Mouse (Mus musculus) neural tube, embryonic 14.5 days (tissue): ENCODE measurements around the gene Gm28042. TPM values are rescaled to one million over a fixed set of nuclear protein-coding genes. Genes with fewer than 3 reads are reported as not detected.

Source experiments
- ATAC-seq: fragments of 200-750 bp; cut with Nextera tagmentation; 2 replicates; pipeline ENCODE4 v1.8.0; 2017; ENCODE audit warnings: low read depth, mild to moderate bottlenecking, moderate TSS enrichment, moderate library complexity
- H3K27ac ChIP-seq: fragments of 300-500 bp; sonication (generic); 2 replicates; pipeline ENCODE4 v1.5.1; 2014; ENCODE audit warnings: low read depth, mild to moderate bottlenecking, control low read depth, low read length, moderate library complexity, mixed read lengths
- H3K27me3 ChIP-seq: fragments of 300-500 bp; sonication (generic); 2 replicates; pipeline ENCODE4 v1.6.1; 2014; ENCODE audit warnings: low read length; ENCODE audit not compliant: control insufficient read depth, insufficient read depth
- H3K36me3 ChIP-seq: fragments of 300-500 bp; sonication (generic); 2 replicates; pipeline ENCODE4 v1.6.1; 2014; ENCODE audit warnings: low read length, mixed read lengths; ENCODE audit not compliant: control insufficient read depth, insufficient read depth
- H3K4me1 ChIP-seq: fragments of 300-500 bp; sonication (generic); 2 replicates; pipeline ENCODE4 v1.6.1; 2014; ENCODE audit warnings: low read length; ENCODE audit not compliant: control insufficient read depth, insufficient read depth
- H3K4me2 ChIP-seq: fragments of 300-500 bp; sonication (generic); 2 replicates; pipeline ENCODE4 v1.6.1; 2014; ENCODE audit warnings: mild to moderate bottlenecking, low read depth, low read length, control low read depth
- H3K4me3 ChIP-seq: fragments of 300-500 bp; sonication (generic); 2 replicates; pipeline ENCODE4 v1.5.1; 2014; ENCODE audit warnings: low read depth, low read length, control low read depth, mixed read lengths
- H3K9ac ChIP-seq: fragments of 300-500 bp; sonication (generic); replicated peaks from 2 replicates; pipeline ENCODE4 v1.6.1; 2014; ENCODE audit warnings: low read depth, mild to moderate bottlenecking, control low read depth, low read length, mixed read lengths
- H3K9me3 ChIP-seq: fragments of 300-500 bp; sonication (generic); 2 replicates; pipeline ENCODE4 v1.6.1; 2016; ENCODE audit warnings: low read length; ENCODE audit not compliant: control insufficient read depth
- WGBS: fragments of 180-500 bp; shearing (Covaris S2); extraction: QIAGEN DNeasy Blood & Tissue Kit; methylation state at CpG from one replicate; pipeline ENCODE4 v1.1.7; 2014; 5-methylcytosine and 5-hydroxymethylcytosine counted together
- polyA plus RNA-seq: library from polyadenylated mRNA; unstranded; fragments of >200 nt; fragmentation: Nextera tagmentation; extraction: Ambion mirVana; gene quantifications from 2 replicates; pipeline ENCODE4 v1.2.1, GENCODE M21; 2014

Gm28042 gene
- polyA plus RNA-seq, 1 experiment from 2014 or later, result 7.5 TPM

DNA sequence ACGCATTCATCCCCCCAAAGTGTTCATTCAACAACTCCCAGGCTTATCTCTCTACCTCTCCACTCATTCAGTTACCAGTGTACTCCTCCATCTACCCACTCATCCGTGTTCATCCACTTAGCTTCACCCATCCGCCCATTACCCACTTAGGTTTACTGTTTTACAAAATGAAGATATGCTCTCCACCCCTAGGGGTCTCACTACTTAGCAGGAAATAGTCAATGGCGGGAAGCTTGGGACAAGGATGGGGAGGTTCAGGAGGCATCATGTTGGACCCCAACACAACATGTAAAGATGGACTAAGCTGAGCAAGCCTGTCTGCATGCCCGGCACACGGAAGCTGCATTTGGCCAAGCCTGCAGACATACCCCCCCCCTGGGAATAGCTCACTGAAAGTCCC lies 37.3 kb downstream of the Gm28042 start:
- Histone ChIP-seq H3K36me3 (no peaks in the 10 kb centered on the region), H3K27ac (no peak overlapping the region), H3K4me2 (no peak overlapping the region), H3K27me3 (no peaks in the 10 kb centered on the region), H3K9ac (no peak overlapping the region), H3K4me3 (no peak overlapping the region), H3K4me1 (no peaks in the 10 kb centered on the region), H3K9me3 (no peaks in the 10 kb centered on the region)
- WGBS, result 89% methylated on average over 6 of the region's 6 CpGs
- ATAC-seq, result no peak

DNA sequence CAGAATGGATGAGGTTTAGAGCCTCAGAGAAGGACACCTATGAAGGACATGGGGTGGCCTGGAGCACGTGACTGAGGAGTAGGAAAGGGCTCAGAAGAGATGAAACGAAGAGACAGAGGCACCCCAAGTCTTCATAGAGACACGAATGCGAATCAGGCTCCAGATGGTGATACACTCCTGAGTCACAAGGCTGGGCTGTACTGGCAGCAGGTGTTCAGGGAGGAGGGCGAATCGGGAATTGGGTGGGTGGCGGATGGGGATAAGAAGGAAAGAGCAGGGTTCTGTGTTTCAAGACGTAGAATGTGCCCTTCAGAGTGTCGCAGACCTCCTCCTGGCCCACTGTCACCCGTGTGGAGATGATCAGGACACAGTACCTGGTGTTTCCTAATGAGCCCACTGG lies 38.0 kb downstream of the Gm28042 start:
- WGBS, result 91% methylated on average over 10 of the region's 10 CpGs
- H3K4me1 ChIP-seq, result no peaks in the 10 kb centered on the region
- ATAC-seq, result no peak
- no peak overlapping the region for H3K4me3 ChIP-seq
- no peak overlapping the region for H3K9ac ChIP-seq
- no peaks in the 10 kb centered on the region for H3K27me3 ChIP-seq
- H3K4me2 ChIP-seq, result no peak overlapping the region
- no peak overlapping the region for H3K27ac ChIP-seq
- no peaks in the 10 kb centered on the region for H3K9me3 ChIP-seq
- no peaks in the 10 kb centered on the region for H3K36me3 ChIP-seq

DNA sequence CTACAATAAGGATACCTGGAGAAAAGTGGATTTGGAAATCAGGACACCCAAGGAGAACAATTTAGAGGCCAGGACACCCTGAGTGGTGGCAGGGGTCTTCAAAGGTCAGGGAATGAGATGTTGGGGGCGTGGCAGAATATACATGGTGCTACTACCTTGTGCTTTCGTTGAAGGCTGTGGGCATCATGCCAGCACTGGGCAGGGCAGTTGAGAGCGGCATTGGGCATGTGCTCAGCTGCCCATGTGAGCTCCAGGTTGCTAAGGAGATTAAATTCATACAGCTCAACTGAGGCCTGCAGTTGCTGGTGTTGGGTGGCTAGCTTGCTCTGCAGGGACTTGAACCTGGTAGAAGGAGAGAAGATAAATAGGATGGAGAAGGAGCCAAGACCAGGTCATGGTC lies 38.9 kb downstream of the Gm28042 start:
- no peaks in the 10 kb centered on the region for H3K36me3 ChIP-seq
- 86% methylated on average over 3 of the region's 3 CpGs for WGBS
- H3K4me3 ChIP-seq, result no peak overlapping the region

DNA sequence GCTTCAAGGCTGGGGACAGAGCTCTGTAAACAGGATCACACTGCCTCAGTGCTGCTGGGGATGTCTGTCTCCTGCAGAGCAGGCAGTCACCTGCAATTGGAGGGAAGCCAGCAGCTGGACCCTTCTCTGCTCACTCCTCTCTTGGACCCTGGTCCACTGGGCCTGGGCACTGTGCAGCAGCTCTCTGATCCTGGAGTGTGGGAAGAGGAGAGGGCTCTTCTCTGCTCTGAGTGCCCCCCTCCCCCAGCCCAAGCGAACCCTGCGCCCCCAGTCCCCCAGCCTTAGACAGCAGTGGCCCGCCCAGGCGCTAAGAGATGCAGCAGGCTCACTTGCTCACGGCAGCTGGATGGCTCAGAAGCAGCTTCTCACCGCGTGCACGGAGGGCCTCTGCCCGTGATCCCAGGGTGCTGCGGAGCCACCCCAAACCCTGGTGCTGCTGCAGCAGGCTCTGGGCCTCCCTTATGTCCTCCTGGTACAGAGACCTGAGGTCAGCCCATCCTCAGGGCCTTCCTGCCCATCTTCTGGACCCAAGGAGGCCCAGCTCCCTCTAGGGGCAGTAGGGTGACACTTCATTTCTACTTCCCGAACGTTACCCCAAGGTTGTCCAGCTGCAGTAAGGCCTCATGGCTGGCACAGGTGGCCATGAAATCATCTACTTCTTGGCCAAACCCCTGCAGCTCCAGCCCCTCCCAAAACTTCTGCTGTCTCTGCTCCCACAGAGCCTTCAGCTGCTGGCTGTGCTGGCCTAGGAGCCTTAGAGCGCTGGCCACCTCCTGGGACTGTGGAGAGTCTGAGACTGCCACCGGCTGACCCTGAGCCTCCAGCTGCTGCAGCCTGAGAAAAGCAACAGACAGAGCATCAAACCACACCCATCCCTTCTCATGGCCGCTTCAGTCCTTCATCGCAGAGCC lies 41.5 kb downstream of the Gm28042 start:
- Histone ChIP-seq H3K27ac (no peak overlapping the region), H3K27me3 (no peaks in the 10 kb centered on the region), H3K36me3 (no peaks in the 10 kb centered on the region), H3K4me3 (no peak overlapping the region), H3K9ac (peak overlapping the region; percentile 21), H3K4me2 (no peak overlapping the region), H3K4me1 (no peaks in the 10 kb centered on the region), H3K9me3 (no peaks in the 10 kb centered on the region)
- 46% methylated on average over 16 of the region's 16 CpGs for WGBS
- ATAC-seq, result peak; percentile 31; the same call in 1 of the 2 replicates

More for the DNA sequence above, 38.9 kb downstream of the Gm28042 start:
- no peaks in the 10 kb centered on the region for H3K9me3 ChIP-seq
- no peaks in the 10 kb centered on the region for H3K4me1 ChIP-seq
- no peaks in the 10 kb centered on the region for H3K27me3 ChIP-seq
- no peak overlapping the region for H3K27ac ChIP-seq
- ATAC-seq, result no peak
- H3K4me2 ChIP-seq, result no peak overlapping the region
- H3K9ac ChIP-seq, result no peak overlapping the region

DNA sequence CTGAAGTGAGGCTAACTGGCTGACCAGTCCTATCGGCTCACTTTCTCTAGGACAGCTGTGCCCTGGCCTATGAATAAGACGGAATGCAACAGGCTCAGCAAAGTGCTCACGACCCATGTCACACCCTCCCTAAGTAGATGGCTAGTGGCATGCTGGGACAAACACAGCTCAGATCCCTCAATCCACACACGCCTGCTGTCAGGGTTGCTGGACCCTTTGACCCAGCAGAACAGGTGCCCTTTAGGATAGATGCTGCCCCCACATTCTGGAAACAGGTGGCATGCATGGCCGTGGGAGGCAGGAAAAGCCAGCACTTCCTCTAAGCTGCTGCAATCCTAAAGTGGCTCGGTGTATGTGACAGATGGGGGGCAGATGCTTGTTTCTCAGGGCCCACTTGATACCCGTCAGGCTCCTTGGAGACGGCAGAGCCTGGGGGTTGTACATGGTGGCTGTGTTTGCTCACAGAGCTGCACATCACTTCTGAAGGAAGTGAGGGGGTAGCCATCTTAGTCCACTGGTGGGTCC lies 42.2 kb downstream of the Gm28042 start:
- Histone ChIP-seq H3K4me1 (no peaks in the 10 kb centered on the region), H3K4me3 (no peak overlapping the region), H3K36me3 (no peaks in the 10 kb centered on the region), H3K27me3 (no peaks in the 10 kb centered on the region), H3K9ac (no peak overlapping the region), H3K9me3 (no peaks in the 10 kb centered on the region), H3K27ac (no peak overlapping the region), H3K4me2 (no peak overlapping the region)
- 71% methylated on average over 8 of the region's 8 CpGs for WGBS
- no peak for ATAC-seq

DNA sequence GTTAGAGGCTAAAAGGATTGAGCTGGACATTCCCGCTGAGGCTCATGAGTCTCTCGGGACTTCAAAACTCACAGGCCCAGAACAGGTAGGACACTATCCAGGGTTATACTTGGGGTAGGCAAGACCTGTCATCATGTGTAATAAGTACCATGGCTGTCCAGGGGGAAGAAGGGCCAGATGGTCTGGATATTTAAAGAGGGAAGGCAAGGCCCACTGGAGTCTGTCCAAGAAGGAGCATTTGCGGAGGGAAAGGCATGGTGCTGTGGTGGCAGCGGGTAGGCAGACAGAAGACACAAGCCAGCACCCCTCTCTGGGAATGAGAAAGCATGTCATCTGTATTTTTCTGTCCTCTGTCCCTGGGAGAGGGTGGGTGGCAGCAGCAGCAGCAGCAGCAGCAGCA lies 46.8 kb downstream of the Gm28042 start:
- ATAC-seq, result no peak
- Histone ChIP-seq H3K4me1 (no peaks in the 10 kb centered on the region), H3K4me3 (no peak overlapping the region), H3K4me2 (no peak overlapping the region), H3K27me3 (peaks cover 9% of the 10 kb centered on the region; the same call in 1 of the 2 replicates), H3K36me3 (no peaks in the 10 kb centered on the region), H3K9me3 (no peaks in the 10 kb centered on the region), H3K27ac (no peak overlapping the region), H3K9ac (no peak overlapping the region)
- 100% methylated on average over 4 of the region's 4 CpGs for WGBS

DNA sequence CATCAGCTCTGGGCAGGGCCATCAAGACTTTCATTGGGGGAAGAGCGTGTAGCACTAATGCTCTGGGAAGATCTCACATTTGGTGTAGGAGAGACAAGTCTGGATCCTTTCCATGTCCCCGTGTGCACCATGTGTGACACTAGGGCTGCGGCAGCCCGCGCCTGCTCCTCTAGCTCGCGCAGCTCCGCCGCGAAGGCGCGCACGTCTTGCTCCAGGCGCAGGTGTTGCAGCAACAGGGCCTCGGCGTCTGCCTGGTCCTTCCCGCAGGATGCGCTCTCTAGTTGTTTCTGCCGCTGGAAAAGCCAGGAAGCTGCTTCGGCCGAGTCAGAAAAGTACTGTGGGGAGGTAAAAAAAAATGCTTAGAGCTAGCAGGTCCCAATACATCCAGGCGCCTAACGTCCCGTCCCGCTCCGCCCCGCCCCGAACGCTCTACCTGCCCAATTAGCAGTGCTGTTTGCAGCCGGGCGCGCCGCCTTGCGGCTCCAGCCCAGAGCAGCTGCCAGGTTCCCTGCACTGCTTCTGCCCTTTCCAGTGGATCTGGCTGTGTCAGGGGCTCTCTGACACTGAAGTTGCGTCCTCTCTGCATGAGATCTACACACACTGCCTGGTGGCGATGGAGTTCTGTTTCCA lies 48.9 kb downstream of the Gm28042 start:
- H3K9me3 ChIP-seq, result no peaks in the 10 kb centered on the region
- no peak overlapping the region for H3K27ac ChIP-seq
- no peak overlapping the region for H3K9ac ChIP-seq
- peak overlapping the region; percentile 51 for H3K4me2 ChIP-seq
- H3K36me3 ChIP-seq, result no peaks in the 10 kb centered on the region
- 1% methylated on average over 36 of the region's 36 CpGs for WGBS
- ATAC-seq, result peak; percentile 76
- H3K27me3 ChIP-seq, result peaks cover 9% of the 10 kb centered on the region; the same call in 1 of the 2 replicates
- H3K4me1 ChIP-seq, result no peaks in the 10 kb centered on the region
- peak overlapping the region; percentile 31 for H3K4me3 ChIP-seq

DNA sequence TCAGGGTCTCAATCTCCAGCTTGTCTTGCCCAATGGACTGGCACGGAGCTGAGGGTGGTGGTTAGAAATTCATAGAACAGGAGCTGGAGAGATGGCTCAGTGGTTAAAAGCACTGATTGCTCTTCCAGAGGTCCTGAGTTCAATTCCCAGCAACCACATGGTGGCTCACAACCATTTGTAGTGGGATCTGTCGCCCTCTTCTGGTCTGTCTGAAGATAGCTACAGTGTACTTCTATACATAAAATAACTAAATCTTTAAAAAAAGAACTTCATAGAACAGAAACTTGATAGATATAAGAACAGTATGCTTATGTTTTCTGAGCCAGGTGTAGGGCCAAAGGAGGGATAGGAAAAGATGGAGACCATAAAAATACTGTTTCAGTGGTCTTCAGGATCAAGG lies 55.1 kb downstream of the Gm28042 start:
- Histone ChIP-seq H3K36me3 (no peaks in the 10 kb centered on the region), H3K4me2 (no peak overlapping the region), H3K4me1 (no peaks in the 10 kb centered on the region), H3K4me3 (no peak overlapping the region), H3K9ac (no peak overlapping the region), H3K27ac (no peak overlapping the region), H3K27me3 (no peaks in the 10 kb centered on the region), H3K9me3 (no peaks in the 10 kb centered on the region)
- WGBS, result 78% methylated on average over 2 of the region's 2 CpGs
- no peak for ATAC-seq
